Mouse (Mus musculus): ENCODE measurements at regions not wholly inside any gene's neighbourhood (a gene's known extent, or its start where the extent isn't known, plus 50 kb on each side); places are given as distances from the start of the nearest gene placed in this dataset.

DNA sequence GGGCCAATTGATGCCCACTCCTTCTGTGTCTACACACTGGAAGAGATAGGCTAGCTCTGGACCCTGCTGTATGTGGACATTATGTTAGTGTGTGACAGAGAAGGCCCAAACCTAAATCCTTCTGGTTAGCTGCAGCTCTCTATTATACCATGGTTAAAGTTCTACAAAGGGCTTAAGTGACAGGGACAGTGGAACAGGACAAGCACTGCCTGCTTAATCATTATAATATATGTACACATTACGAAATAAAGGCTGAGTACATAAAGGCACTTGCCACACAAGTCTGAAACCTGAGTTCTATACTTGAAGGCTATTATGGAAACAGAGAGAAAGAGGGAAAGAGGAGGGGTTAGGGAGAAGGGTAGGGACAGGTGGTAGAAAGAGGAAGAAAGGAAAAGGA, 55.2 kb downstream of the Rdh14 start:
- ATAC-seq (replicated peaks; ENCODE audit: low FRiP score), result no peak
- 89% methylated on average over 1 of the region's 1 CpGs for WGBS

GRCm38 (mm10) chr12:10457960-10458655, 67.5 kb downstream of the Rdh14 start:
- H3K36me3 ChIP-seq (ENCODE audit: control insufficient read depth, insufficient read depth, low read length), result no peaks in the 10 kb centered on the region
- ATAC-seq (replicated peaks; ENCODE audit: low FRiP score) (no peak), DNase-seq (ENCODE audit: low spot score) (no peak)
- H3K9ac ChIP-seq (ENCODE audit: low read length), result no peak overlapping the region
- no peak overlapping the region for H3K4me3 ChIP-seq (ENCODE audit: low read depth, low read length)
- no peaks in the 10 kb centered on the region for H3K9me3 ChIP-seq (ENCODE audit: control insufficient read depth, low read length)
- no peak overlapping the region for H3K27ac ChIP-seq (ENCODE audit: low read depth, low read length)
- no peaks in the 10 kb centered on the region for H3K4me1 ChIP-seq (replicated peaks; ENCODE audit: control insufficient read depth, insufficient read depth, low read length)
- no peaks in the 10 kb centered on the region for H3K27me3 ChIP-seq (ENCODE audit: control insufficient read depth, insufficient read depth, low read length)
- WGBS, result 80% methylated on average over 1 of the region's 1 CpGs
- no peak overlapping the region for H3K4me2 ChIP-seq (ENCODE audit: low read depth, low read length, severe bottlenecking)

More for the DNA sequence above, 55.2 kb downstream of the Rdh14 start:
- no peaks in the 10 kb centered on the region for H3K9me3 ChIP-seq (ENCODE audit: control insufficient read depth, low read length)
- no peak for DNase-seq (ENCODE audit: low spot score)
- no peaks in the 10 kb centered on the region for H3K36me3 ChIP-seq (ENCODE audit: control insufficient read depth, insufficient read depth, low read length)
- no peaks in the 10 kb centered on the region for H3K4me1 ChIP-seq (replicated peaks; ENCODE audit: control insufficient read depth, insufficient read depth, low read length)
- no peak overlapping the region for H3K4me2 ChIP-seq (ENCODE audit: low read depth, low read length, severe bottlenecking)
- no peak overlapping the region for H3K9ac ChIP-seq (ENCODE audit: low read length)
- H3K27ac ChIP-seq (ENCODE audit: low read depth, low read length), result no peak overlapping the region
- H3K27me3 ChIP-seq (ENCODE audit: control insufficient read depth, insufficient read depth, low read length), result no peaks in the 10 kb centered on the region
- H3K4me3 ChIP-seq (ENCODE audit: low read depth, low read length), result no peak overlapping the region

GRCm38 (mm10) chr12:10461796-10462195, 71.2 kb downstream of the Rdh14 start:
- DNase-seq (ENCODE audit: low spot score), result no peak
- no peaks in the 10 kb centered on the region for H3K4me1 ChIP-seq (replicated peaks; ENCODE audit: control insufficient read depth, insufficient read depth, low read length)
- H3K36me3 ChIP-seq (ENCODE audit: control insufficient read depth, insufficient read depth, low read length), result no peaks in the 10 kb centered on the region
- no peaks in the 10 kb centered on the region for H3K27me3 ChIP-seq (ENCODE audit: control insufficient read depth, insufficient read depth, low read length)
- no peak overlapping the region for H3K27ac ChIP-seq (ENCODE audit: low read depth, low read length)
- H3K9ac ChIP-seq (ENCODE audit: low read length), result no peak overlapping the region
- no peaks in the 10 kb centered on the region for H3K9me3 ChIP-seq (ENCODE audit: control insufficient read depth, low read length)
- WGBS, result 89% methylated on average over 7 of the region's 7 CpGs
- H3K4me3 ChIP-seq (ENCODE audit: low read depth, low read length), result no peak overlapping the region
- H3K4me2 ChIP-seq (ENCODE audit: low read depth, low read length, severe bottlenecking), result no peak overlapping the region
- no peak for ATAC-seq (replicated peaks; ENCODE audit: low FRiP score)

- no peak for ATAC-seq (replicated peaks; ENCODE audit: low FRiP score)
- H3K4me2 ChIP-seq (ENCODE audit: low read depth, low read length, severe bottlenecking), result no peak overlapping the region
Observed at GRCm38 (mm10) chr12:10462956-10463355, 72.4 kb downstream of the Rdh14 start.

GRCm38 (mm10) chr12:10473986-10474385, 83.4 kb downstream of the Rdh14 start:
- no peak overlapping the region for H3K27ac ChIP-seq (ENCODE audit: low read depth, low read length)
- no peaks in the 10 kb centered on the region for H3K4me1 ChIP-seq (replicated peaks; ENCODE audit: control insufficient read depth, insufficient read depth, low read length)
- no peak overlapping the region for H3K9ac ChIP-seq (ENCODE audit: low read length)
- H3K27me3 ChIP-seq (ENCODE audit: control insufficient read depth, insufficient read depth, low read length), result no peaks in the 10 kb centered on the region
- WGBS, result 86% methylated on average over 1 of the region's 1 CpGs
- H3K9me3 ChIP-seq (ENCODE audit: control insufficient read depth, low read length), result no peaks in the 10 kb centered on the region
- H3K36me3 ChIP-seq (ENCODE audit: control insufficient read depth, insufficient read depth, low read length), result no peaks in the 10 kb centered on the region
- ATAC-seq (replicated peaks; ENCODE audit: low FRiP score) (no peak), DNase-seq (ENCODE audit: low spot score) (no peak)
- no peak overlapping the region for H3K4me2 ChIP-seq (ENCODE audit: low read depth, low read length, severe bottlenecking)
- no peak overlapping the region for H3K4me3 ChIP-seq (ENCODE audit: low read depth, low read length)

More at GRCm38 (mm10) chr12:10462956-10463355, 72.4 kb downstream of the Rdh14 start:
- no peak overlapping the region for H3K4me3 ChIP-seq (ENCODE audit: low read depth, low read length)
- no peak for DNase-seq (ENCODE audit: low spot score)
- 68% methylated on average over 3 of the region's 3 CpGs for WGBS
- H3K27me3 ChIP-seq (ENCODE audit: control insufficient read depth, insufficient read depth, low read length), result no peaks in the 10 kb centered on the region
- no peak overlapping the region for H3K9ac ChIP-seq (ENCODE audit: low read length)
- no peaks in the 10 kb centered on the region for H3K36me3 ChIP-seq (ENCODE audit: control insufficient read depth, insufficient read depth, low read length)
- H3K9me3 ChIP-seq (ENCODE audit: control insufficient read depth, low read length), result no peaks in the 10 kb centered on the region
- H3K27ac ChIP-seq (ENCODE audit: low read depth, low read length), result no peak overlapping the region
- no peaks in the 10 kb centered on the region for H3K4me1 ChIP-seq (replicated peaks; ENCODE audit: control insufficient read depth, insufficient read depth, low read length)

- no peak overlapping the region for H3K27ac ChIP-seq (ENCODE audit: low read depth, low read length)
- H3K4me1 ChIP-seq (replicated peaks; ENCODE audit: control insufficient read depth, insufficient read depth, low read length), result no peaks in the 10 kb centered on the region
- WGBS, result 73% methylated on average over 1 of the region's 1 CpGs
- H3K4me2 ChIP-seq (ENCODE audit: low read depth, low read length, severe bottlenecking), result no peak overlapping the region
- H3K9me3 ChIP-seq (ENCODE audit: control insufficient read depth, low read length), result no peaks in the 10 kb centered on the region
- no peak for ATAC-seq (replicated peaks; ENCODE audit: low FRiP score)
- DNase-seq (ENCODE audit: low spot score), result no peak
- H3K9ac ChIP-seq (ENCODE audit: low read length), result no peak overlapping the region
- no peaks in the 10 kb centered on the region for H3K36me3 ChIP-seq (ENCODE audit: control insufficient read depth, insufficient read depth, low read length)
- H3K27me3 ChIP-seq (ENCODE audit: control insufficient read depth, insufficient read depth, low read length), result no peaks in the 10 kb centered on the region
- H3K4me3 ChIP-seq (ENCODE audit: low read depth, low read length), result no peak overlapping the region
Observed at GRCm38 (mm10) chr12:10480781-10481180, 90.2 kb downstream of the Rdh14 start.

DNA sequence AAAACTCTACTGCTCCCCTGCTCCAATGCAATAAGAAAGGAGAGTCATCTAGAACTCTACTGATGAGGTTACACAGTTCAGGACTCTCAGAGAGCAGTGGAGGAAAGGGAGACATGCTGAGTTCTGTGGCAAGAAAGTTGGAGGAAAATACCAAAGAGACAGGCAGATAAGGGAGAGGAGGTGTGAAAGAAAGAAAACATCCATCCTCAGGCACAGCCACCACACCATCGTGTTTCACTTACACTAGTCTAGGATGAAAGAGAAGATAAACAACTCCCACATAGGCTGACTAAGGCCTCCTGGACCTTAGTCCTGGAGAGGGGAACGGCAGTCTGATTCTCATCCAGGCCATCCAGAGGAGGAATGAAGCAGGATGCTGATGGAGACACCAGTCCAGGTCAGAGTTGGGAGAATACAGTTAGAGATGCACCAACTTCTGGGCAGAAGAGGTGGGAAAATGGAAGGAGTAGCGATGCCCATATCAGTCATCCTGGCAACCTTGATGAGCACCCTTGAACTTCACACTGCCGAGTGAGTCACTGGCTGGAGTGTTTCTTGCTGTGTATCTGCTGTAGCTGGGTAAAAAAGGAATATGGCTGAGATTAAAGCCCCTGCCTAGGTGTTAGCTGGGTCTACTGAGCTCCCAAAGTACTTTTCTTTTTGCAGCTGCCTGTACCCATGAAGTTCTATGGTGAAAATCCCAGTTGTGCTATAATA, 91.9 kb downstream of the Rdh14 start:
- H3K4me1 ChIP-seq (replicated peaks; ENCODE audit: control insufficient read depth, insufficient read depth, low read length), result no peaks in the 10 kb centered on the region
- H3K4me2 ChIP-seq (ENCODE audit: low read depth, low read length, severe bottlenecking), result no peak overlapping the region
- H3K27me3 ChIP-seq (ENCODE audit: control insufficient read depth, insufficient read depth, low read length), result no peaks in the 10 kb centered on the region
- no peak for DNase-seq (ENCODE audit: low spot score)
- H3K9ac ChIP-seq (ENCODE audit: low read length), result no peak overlapping the region
- no peaks in the 10 kb centered on the region for H3K9me3 ChIP-seq (ENCODE audit: control insufficient read depth, low read length)
- ATAC-seq (replicated peaks; ENCODE audit: low FRiP score), result no peak
- H3K36me3 ChIP-seq (ENCODE audit: control insufficient read depth, insufficient read depth, low read length), result no peaks in the 10 kb centered on the region
- H3K27ac ChIP-seq (ENCODE audit: low read depth, low read length), result no peak overlapping the region
- WGBS, result 87% methylated on average over 4 of the region's 4 CpGs
- no peak overlapping the region for H3K4me3 ChIP-seq (ENCODE audit: low read depth, low read length)

- Histone ChIP-seq H3K9me3 (ENCODE audit: control insufficient read depth, low read length) (no peaks in the 10 kb centered on the region), H3K9ac (ENCODE audit: low read length) (no peak overlapping the region), H3K4me3 (ENCODE audit: low read depth, low read length) (no peak overlapping the region), H3K27me3 (ENCODE audit: control insufficient read depth, insufficient read depth, low read length) (no peaks in the 10 kb centered on the region), H3K4me2 (ENCODE audit: low read depth, low read length, severe bottlenecking) (no peak overlapping the region), H3K4me1 (replicated peaks; ENCODE audit: control insufficient read depth, insufficient read depth, low read length) (no peaks in the 10 kb centered on the region), H3K27ac (ENCODE audit: low read depth, low read length) (no peak overlapping the region), H3K36me3 (ENCODE audit: control insufficient read depth, insufficient read depth, low read length) (no peaks in the 10 kb centered on the region)
- no peak for DNase-seq (ENCODE audit: low spot score)
- no peak for ATAC-seq (replicated peaks; ENCODE audit: low FRiP score)
Observed at GRCm38 (mm10) chr12:10506721-10507120, 116.1 kb downstream of the Rdh14 start.

GRCm38 (mm10) chr12:10513526-10513925, 123.0 kb downstream of the Rdh14 start:
- no peak overlapping the region for H3K9ac ChIP-seq (ENCODE audit: low read length)
- 89% methylated on average over 5 of the region's 5 CpGs for WGBS
- no peak for ATAC-seq (replicated peaks; ENCODE audit: low FRiP score)
- no peaks in the 10 kb centered on the region for H3K4me1 ChIP-seq (replicated peaks; ENCODE audit: control insufficient read depth, insufficient read depth, low read length)
- DNase-seq (ENCODE audit: low spot score), result no peak
- H3K27me3 ChIP-seq (ENCODE audit: control insufficient read depth, insufficient read depth, low read length), result no peaks in the 10 kb centered on the region
- no peak overlapping the region for H3K4me2 ChIP-seq (ENCODE audit: low read depth, low read length, severe bottlenecking)
- H3K4me3 ChIP-seq (ENCODE audit: low read depth, low read length), result no peak overlapping the region
- H3K27ac ChIP-seq (ENCODE audit: low read depth, low read length), result no peak overlapping the region
- no peaks in the 10 kb centered on the region for H3K9me3 ChIP-seq (ENCODE audit: control insufficient read depth, low read length)
- H3K36me3 ChIP-seq (ENCODE audit: control insufficient read depth, insufficient read depth, low read length), result no peaks in the 10 kb centered on the region
